Mouse (Mus musculus): ENCODE data around the gene Tmem150b. TPM values are rescaled to one million over a fixed set of nuclear protein-coding genes. Genes with fewer than 3 reads are reported as not detected.
A peak's percentile ranks its signal among the peaks of the same experiment; 100 is the strongest.

Gene Tmem150b
- total and polyA plus RNA-seq, 3 experiments: 0.17 TPM; not detected in 2

DNA sequence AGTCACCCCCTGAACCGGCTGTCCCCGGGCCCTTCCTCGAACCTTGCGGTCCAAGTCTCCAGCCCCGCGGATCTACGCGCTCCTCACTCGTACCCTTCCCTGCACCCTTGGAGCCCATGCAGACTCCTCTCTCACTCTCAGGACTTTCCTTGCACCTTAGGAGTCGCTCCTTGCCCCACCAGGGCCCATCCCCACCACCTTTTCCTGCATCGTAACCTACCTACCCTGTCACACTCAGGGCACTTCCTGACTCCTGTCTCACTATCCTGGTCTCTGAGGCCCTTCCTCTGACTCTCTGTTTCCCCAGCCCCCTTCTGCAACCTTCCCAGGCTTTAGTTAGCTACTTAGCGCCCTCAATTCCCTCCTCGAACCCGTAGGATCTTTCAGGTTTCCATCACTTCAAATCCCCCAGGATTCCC, 15.3 kb upstream of the Tmem150b start:
- H3K9ac ChIP-seq (ENCODE audit: insufficient read depth, low read depth): peak overlapping the region; percentile 85
- dilution Hi-C loops (cut with MboI; ENCODE audit: extremely low pct_ligation_motif_present, extremely low pct_unique_long_range_greater_than_20kb, low sequenced_read_pairs) (no loop called here), in situ Hi-C loops (cut with MboI; ENCODE audit: low pct_ligation_motif_present, low pct_unique_long_range_greater_than_20kb, low sequenced_read_pairs) (no loop called here)
- peak; percentile 33 for DNase-seq (ENCODE audit: extremely low read depth)
- peak overlapping the region; percentile 37 for H3K27ac ChIP-seq (ENCODE audit: insufficient read depth, low read depth)
- peaks cover 17 to 36% of the 10 kb centered on the region in 2 experiments for H3K36me3 ChIP-seq (replicated peaks in 1 of 2; ENCODE audit: control insufficient read depth in 1 of 2, insufficient read depth in 1 of 2, low read length in 1 of 2)
- H3K27me3 ChIP-seq (replicated peaks): no peaks in the 10 kb centered on the region
- H3K4me2 ChIP-seq (ENCODE audit: insufficient read depth, low read depth, poor library complexity, severe bottlenecking): peak overlapping the region; percentile 94
- 0 out of 2 replicates have a peak, but pooled peaks have one; percentile 23 for TF ChIP-seq MAX (IDR thresholded peaks at IDR 0.05; ENCODE audit: low read length)
- TF ChIP-seq TCF12 (IDR thresholded peaks at IDR 0.05; ENCODE audit: low read depth, low read length): 0 out of 2 replicates have a peak, but pooled peaks have one; percentile 39
- no peak for TF ChIP-seq ELF1 (IDR thresholded peaks at IDR 0.05; ENCODE audit: low read depth, low read length)
- TF ChIP-seq RCOR1 (conservative IDR thresholded peaks at IDR 0.05; ENCODE audit: low read depth, low read length): no peak
- TF ChIP-seq IRF4 (IDR thresholded peaks at IDR 0.05; ENCODE audit: low read depth, low read length): no peak
- no peaks in the 10 kb centered on the region for H3K9me3 ChIP-seq (replicated peaks; ENCODE audit: low read length)
- H3K4me1 ChIP-seq (ENCODE audit: control insufficient read depth in 1 of 2, insufficient read depth in 2 of 2): peaks cover 5 to 24% of the 10 kb centered on the region in 2 experiments; a peak in 3 of 4 replicates
- H3K79me2 ChIP-seq (replicated peaks; ENCODE audit: control insufficient read depth, extremely low read depth, insufficient read depth, poor library complexity, severe bottlenecking): no peaks in the 10 kb centered on the region
- H3K4me3 ChIP-seq (replicated peaks in 1 of 3; ENCODE audit: low read depth in 2 of 3, low read length in 2 of 3, poor library complexity in 1 of 3): peak overlapping the region; percentile 87 to 98 (median 88)

DNA sequence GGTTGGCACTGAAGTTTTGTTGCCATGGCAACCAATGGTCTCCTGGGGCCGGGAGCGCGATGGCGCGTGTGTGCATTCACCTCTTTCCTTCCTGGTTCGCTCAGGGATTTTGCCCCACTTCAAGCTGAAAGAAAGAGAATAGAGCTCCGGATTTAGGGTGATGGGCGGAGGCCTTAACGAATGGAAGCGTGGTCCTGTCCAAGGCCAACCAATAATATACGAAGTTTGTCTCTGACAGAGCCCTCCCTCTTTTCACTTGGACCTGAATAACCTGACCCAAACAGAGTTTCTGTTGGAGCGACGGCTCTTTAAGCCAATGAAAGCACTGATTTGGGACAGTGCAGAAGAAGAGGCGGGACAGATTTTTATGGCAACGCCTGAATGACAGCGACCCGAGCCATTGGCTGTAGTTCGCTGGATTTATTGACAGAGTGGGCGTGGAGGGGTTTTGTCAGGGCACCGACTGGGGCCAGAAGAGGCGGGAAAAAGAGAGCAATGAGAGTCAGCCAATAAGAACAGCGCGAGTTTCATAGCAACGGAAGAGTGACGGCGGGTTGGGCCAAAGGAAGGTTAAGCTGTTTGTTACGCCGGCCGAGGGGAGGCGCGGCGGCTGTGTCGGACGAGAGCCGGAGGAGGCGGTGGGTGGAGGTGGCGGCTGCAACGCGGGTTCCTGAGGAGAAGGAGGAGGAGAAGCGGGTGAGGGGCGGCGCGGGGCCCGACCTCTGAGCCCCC, 14.7 kb upstream of the Tmem150b start, which contains the start of gene Kmt5c:
Gene Kmt5c, plus strand, starts transcription at position 572 of the 732 bp plus-strand sequence.
- Histone ChIP-seq H3K4me3 (replicated peaks in 1 of 3; ENCODE audit: low read depth in 2 of 3, low read length in 2 of 3, poor library complexity in 1 of 3) (peak within 1 kb of the TSS; percentile 87 to 98 (median 88)), H3K9me3 (replicated peaks; ENCODE audit: low read length) (no peaks in the 10 kb centered on the region), H3K27ac (ENCODE audit: insufficient read depth, low read depth) (peak within 1 kb of the TSS; percentile 71), H3K4me2 (ENCODE audit: insufficient read depth, low read depth, poor library complexity, severe bottlenecking) (peak within 1 kb of the TSS; percentile 94), H3K4me1 (ENCODE audit: control insufficient read depth in 1 of 2, insufficient read depth in 2 of 2) (peaks cover 5 to 24% of the 10 kb centered on the region in 2 experiments; a peak in 3 of 4 replicates), H3K27me3 (replicated peaks) (no peaks in the 10 kb centered on the region), H3K79me2 (replicated peaks; ENCODE audit: control insufficient read depth, extremely low read depth, insufficient read depth, poor library complexity, severe bottlenecking) (no peaks in the 10 kb centered on the region), H3K36me3 (replicated peaks in 1 of 2; ENCODE audit: control insufficient read depth in 1 of 2, insufficient read depth in 1 of 2, low read length in 1 of 2) (peaks cover 15 to 31% of the 10 kb centered on the region in 2 experiments), H3K9ac (ENCODE audit: insufficient read depth, low read depth) (peak within 1 kb of the TSS; percentile 85)
- in situ Hi-C loops (cut with MboI; ENCODE audit: low pct_ligation_motif_present, low pct_unique_long_range_greater_than_20kb, low sequenced_read_pairs) (no loop called here), dilution Hi-C loops (cut with MboI; ENCODE audit: extremely low pct_ligation_motif_present, extremely low pct_unique_long_range_greater_than_20kb, low sequenced_read_pairs) (no loop called here)
- DNase-seq (ENCODE audit: extremely low read depth): peak; percentile 100
- TF ChIP-seq HCFC1 (IDR thresholded peaks at IDR 0.05; ENCODE audit: low read depth, low read length) (peak; percentile 61), KAT2A (IDR thresholded peaks at IDR 0.05; ENCODE audit: insufficient replicate concordance, low read length) (peak; percentile 77; the same call in 1 of the 2 replicates), MXI1 (IDR thresholded peaks at IDR 0.05; ENCODE audit: low read depth, low read length) (peak; percentile 97), ZMIZ1 (IDR thresholded peaks at IDR 0.05; ENCODE audit: low read depth, low read length) (no peak; the same call in 1 of the 2 replicates), UBTF (IDR thresholded peaks at IDR 0.05; ENCODE audit: low read depth, low read length) (no peak), RCOR1 (conservative IDR thresholded peaks at IDR 0.05; ENCODE audit: low read depth, low read length) (peak; percentile 15; the same call in 1 of the 2 replicates), PAX5 (IDR thresholded peaks at IDR 0.05; ENCODE audit: low read length) (no peak), MYC (IDR thresholded peaks at IDR 0.05; ENCODE audit: low read depth, low read length) (peak; percentile 56; the same call in 1 of the 2 replicates), MEF2A (IDR thresholded peaks at IDR 0.05; ENCODE audit: borderline replicate concordance, low read depth, low read length) (0 out of 2 replicates have a peak, but pooled peaks have one; percentile 16), IRF4 (IDR thresholded peaks at IDR 0.05; ENCODE audit: low read depth, low read length) (peak; percentile 78), MAFK (IDR thresholded peaks at IDR 0.05; ENCODE audit: insufficient replicate concordance, low read length) (no peak), USF1 (IDR thresholded peaks at IDR 0.05; ENCODE audit: low read depth, low read length) (no peak), SMC3 (IDR thresholded peaks at IDR 0.05; ENCODE audit: low read depth, low read length) (no peak), CTCF (conservative IDR thresholded peaks at IDR 0.05 in 1 of 2, IDR thresholded peaks at IDR 0.05 in 1 of 2; ENCODE audit: low read depth in 2 of 2, low read length in 2 of 2) (no peak), POLR2AphosphoS2 (IDR thresholded peaks at IDR 0.05; ENCODE audit: low read depth, low read length) (no peak), CHD2 (IDR thresholded peaks at IDR 0.05; ENCODE audit: low read length) (peak; percentile 98), SIN3A (IDR thresholded peaks at IDR 0.05; ENCODE audit: low read length) (peak; percentile 86), MAZ (IDR thresholded peaks at IDR 0.05; ENCODE audit: low read depth, low read length) (peak; percentile 54; the same call in 1 of the 2 replicates), TBP (conservative IDR thresholded peaks at IDR 0.05; ENCODE audit: low read depth, low read length) (peak; percentile 97), GABPA (IDR thresholded peaks at IDR 0.05; ENCODE audit: insufficient replicate concordance, low read depth, low read length) (no peak), EP300 (IDR thresholded peaks at IDR 0.05; ENCODE audit: low read length) (no peak), ELF1 (IDR thresholded peaks at IDR 0.05; ENCODE audit: low read depth, low read length) (peak; percentile 90), USF2 (conservative IDR thresholded peaks at IDR 0.05; ENCODE audit: low read depth, low read length) (no peak), CHD1 (IDR thresholded peaks at IDR 0.05; ENCODE audit: low read depth, low read length) (no peak), JUND (conservative IDR thresholded peaks at IDR 0.05; ENCODE audit: low read depth, low read length) (no peak), ZC3H11A (IDR thresholded peaks at IDR 0.05; ENCODE audit: low read depth, low read length) (no peak), RAD21 (IDR thresholded peaks at IDR 0.05; ENCODE audit: low read depth, low read length) (no peak), NRF1 (IDR thresholded peaks at IDR 0.05; ENCODE audit: low read depth, low read length) (0 out of 2 replicates have a peak, but pooled peaks have one; percentile 27)
